Mouse (Mus musculus): ENCODE measurements around the gene Megf11. TPM values are rescaled to one million over a fixed set of nuclear protein-coding genes. Genes with fewer than 3 reads are reported as not detected.

The Megf11 gene
- polyA plus RNA-seq, 1 experiment: 0.67 TPM

DNA sequence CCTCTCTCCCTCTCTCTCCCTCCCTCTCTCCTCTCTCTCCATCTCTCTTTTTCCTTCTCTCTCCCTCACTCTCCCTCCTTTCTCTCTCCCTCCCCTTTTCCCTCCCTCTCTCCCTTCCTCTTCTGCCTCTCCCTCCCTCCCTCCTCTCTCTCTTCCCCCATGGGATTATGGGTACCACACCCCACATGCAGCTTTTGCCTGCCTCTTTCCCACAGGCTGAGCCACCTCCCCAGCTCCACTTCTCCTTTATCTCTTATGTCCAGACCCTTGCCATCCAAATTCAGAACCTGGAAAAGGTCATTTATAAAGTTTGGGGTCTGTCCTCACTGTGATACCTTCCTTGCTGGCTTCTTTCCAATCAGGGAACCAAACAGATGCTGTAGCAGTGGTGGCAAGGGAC, 180.5 kb downstream of the Megf11 start:
- H3K4me3 ChIP-seq (replicated peaks; ENCODE audit: extremely low read depth, low read depth, low read length): no peak overlapping the region
- TF ChIP-seq CTCF (IDR thresholded peaks at IDR 0.05; ENCODE audit: insufficient read depth, low read length) (no peak), POLR2A (IDR thresholded peaks at IDR 0.05; ENCODE audit: borderline replicate concordance, extremely low read depth, low read depth, low read length) (no peak)
- no peaks in the 10 kb centered on the region for H3K4me1 ChIP-seq (ENCODE audit: control insufficient read depth, insufficient read depth, low read length)
- no peak for DNase-seq

DNA sequence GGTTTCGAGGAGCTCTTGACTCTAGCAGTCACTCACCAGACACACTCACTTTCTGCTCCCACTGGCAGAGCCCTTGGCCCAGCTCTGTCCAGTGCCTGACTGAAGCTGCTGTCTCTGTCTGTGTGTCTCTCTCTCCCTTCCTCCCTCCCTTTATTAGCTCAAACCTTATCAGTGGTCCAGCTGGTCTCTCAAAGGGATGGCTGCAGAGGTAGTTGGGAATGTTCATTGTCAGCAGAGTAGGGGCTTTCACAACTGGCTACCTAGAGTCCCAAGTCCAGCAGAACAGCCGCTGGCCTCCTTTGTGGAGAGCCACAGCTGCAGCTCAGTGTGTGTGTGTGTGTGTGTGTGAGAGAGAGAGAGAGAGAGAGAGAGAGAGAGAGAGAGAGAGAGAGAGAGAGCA, 180.9 kb downstream of the Megf11 start:
- H3K4me3 ChIP-seq (replicated peaks; ENCODE audit: extremely low read depth, low read depth, low read length): no peak overlapping the region
- no peak for DNase-seq
- WGBS: 64% methylated on average over 2 of the region's 2 CpGs

DNA sequence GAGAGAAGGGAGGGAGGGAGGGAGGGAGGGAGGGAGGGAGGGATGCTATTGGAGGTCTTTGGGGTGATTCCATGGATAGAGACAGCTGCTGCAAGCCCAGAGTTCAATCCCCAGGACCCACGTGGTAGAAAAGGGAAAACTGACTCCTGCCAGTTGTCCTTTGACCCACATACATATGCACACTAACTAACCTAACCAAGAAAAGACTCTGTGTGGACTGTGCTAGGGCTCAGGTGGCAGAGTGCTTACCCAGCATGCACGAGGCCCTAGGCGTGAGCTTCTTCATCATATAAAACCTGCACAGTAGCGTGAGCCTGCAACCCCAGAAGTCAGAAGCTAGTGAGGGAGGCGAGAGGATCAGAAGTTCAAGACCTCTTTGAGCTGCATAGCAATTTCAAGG, 182.1 kb downstream of the Megf11 start:
- 75% methylated on average over 5 of the region's 5 CpGs for WGBS
- H3K4me3 ChIP-seq (replicated peaks; ENCODE audit: extremely low read depth, low read depth, low read length): no peak overlapping the region
- no peak for TF ChIP-seq CTCF (IDR thresholded peaks at IDR 0.05; ENCODE audit: insufficient read depth, low read length)
- no peak for DNase-seq
- 0 out of 2 replicates have a peak, but pooled peaks cover 2% of the 10 kb centered on the region for H3K4me1 ChIP-seq (ENCODE audit: control insufficient read depth, insufficient read depth, low read length)

More for the DNA sequence above, 180.9 kb downstream of the Megf11 start:
- no peaks in the 10 kb centered on the region for H3K4me1 ChIP-seq (ENCODE audit: control insufficient read depth, insufficient read depth, low read length)
- no peak for TF ChIP-seq CTCF (IDR thresholded peaks at IDR 0.05; ENCODE audit: insufficient read depth, low read length)
- no peak for TF ChIP-seq POLR2A (IDR thresholded peaks at IDR 0.05; ENCODE audit: borderline replicate concordance, extremely low read depth, low read depth, low read length)

DNA sequence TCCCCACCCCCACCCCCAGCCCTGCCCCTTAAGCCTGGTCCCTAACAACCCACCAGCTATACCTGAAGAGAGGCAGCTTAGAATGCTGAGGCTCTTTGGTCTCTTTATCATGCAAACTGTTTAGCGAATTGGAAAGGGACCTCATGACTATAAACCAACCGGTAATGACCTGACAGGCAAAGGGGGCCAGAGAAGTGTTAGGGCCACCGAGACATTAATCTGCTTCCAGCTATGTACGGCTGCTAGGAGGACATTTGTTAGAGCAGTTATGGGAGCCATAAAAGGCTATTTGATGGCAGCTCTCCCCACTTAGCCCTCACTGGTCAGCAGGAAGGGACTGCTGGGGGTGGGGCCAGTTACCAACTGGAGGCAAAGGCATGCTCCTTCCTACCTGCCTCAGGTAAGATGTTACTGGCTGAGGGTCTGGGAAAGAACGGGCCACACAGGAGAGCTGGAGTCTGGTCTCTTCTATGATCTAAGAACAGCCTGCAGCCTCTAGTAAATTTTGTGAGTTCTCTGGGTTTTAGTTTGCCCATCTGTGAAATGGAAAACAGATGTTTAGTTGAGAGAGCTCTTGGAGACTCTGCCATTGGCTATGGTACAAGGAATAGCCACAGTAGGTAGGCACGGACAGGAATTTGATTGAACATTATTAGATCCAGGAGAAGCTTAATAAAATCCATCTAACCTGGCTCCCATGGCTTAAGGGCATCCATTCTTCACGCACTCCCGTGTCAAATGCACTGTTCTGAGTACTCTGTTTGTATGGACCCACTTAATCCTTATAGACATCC, 183.2 kb downstream of the Megf11 start:
- 0 out of 2 replicates have a peak, but pooled peaks cover 2% of the 10 kb centered on the region for H3K4me1 ChIP-seq (ENCODE audit: control insufficient read depth, insufficient read depth, low read length)
- DNase-seq: no peak
- no peak overlapping the region for H3K4me3 ChIP-seq (replicated peaks; ENCODE audit: extremely low read depth, low read depth, low read length)
- 62% methylated on average over 8 of the region's 8 CpGs for WGBS
- TF ChIP-seq CTCF (IDR thresholded peaks at IDR 0.05; ENCODE audit: insufficient read depth, low read length) (no peak), POLR2A (IDR thresholded peaks at IDR 0.05; ENCODE audit: borderline replicate concordance, extremely low read depth, low read depth, low read length) (no peak)

DNA sequence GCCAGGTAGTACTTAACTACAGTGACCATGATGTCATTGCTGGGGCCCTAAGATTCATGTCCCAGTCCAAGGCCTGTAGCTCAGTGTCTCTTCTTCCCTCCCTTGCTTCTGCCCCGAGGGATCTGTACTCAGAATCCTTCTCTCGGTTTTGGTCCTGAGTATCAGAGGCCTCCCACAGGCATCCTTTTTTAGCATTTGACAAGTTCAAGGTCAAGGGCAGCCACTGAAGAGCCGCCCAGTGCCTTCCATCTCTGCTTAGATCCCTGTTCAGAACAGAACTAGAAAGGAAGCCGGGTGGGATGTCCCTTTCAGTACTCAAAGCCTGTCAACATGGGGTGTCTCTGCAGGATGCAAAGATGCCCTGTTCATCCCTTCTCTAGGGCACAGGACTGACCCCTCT, 185.0 kb downstream of the Megf11 start:
- no peak for TF ChIP-seq POLR2A (IDR thresholded peaks at IDR 0.05; ENCODE audit: borderline replicate concordance, extremely low read depth, low read depth, low read length)
- no peak for TF ChIP-seq CTCF (IDR thresholded peaks at IDR 0.05; ENCODE audit: insufficient read depth, low read length)
- no peak for DNase-seq
- Histone ChIP-seq H3K4me1 (ENCODE audit: control insufficient read depth, insufficient read depth, low read length) (0 out of 2 replicates have a peak, but pooled peaks cover 2% of the 10 kb centered on the region), H3K4me3 (replicated peaks; ENCODE audit: extremely low read depth, low read depth, low read length) (no peak overlapping the region)
- WGBS: 64% methylated on average over 4 of the region's 4 CpGs

DNA sequence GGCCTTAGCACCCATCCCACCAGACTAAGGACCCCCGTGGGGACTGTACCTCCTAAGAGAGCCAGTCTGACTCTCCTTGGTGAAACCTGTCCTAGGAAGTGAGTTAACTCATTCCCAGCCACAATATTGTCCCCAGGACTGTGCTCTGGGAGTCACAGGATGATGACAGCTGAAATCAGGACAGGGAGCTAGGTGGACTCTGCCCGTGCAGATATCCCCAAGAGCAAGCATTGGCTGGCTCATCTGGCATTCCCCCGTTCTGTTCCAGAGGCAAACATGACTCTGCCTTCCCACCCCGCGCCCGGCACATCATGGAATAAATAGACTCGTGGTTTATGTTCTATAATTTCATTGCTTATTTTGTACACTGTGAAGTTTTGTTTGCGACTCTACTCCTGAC, 185.7 kb downstream of the Megf11 start:
- WGBS: 88% methylated on average over 8 of the region's 8 CpGs
- Histone ChIP-seq H3K4me1 (ENCODE audit: control insufficient read depth, insufficient read depth, low read length) (0 out of 2 replicates have a peak, but pooled peaks cover 2% of the 10 kb centered on the region), H3K4me3 (replicated peaks; ENCODE audit: extremely low read depth, low read depth, low read length) (no peak overlapping the region)
- TF ChIP-seq CTCF (IDR thresholded peaks at IDR 0.05; ENCODE audit: insufficient read depth, low read length) (no peak), POLR2A (IDR thresholded peaks at IDR 0.05; ENCODE audit: borderline replicate concordance, extremely low read depth, low read depth, low read length) (no peak)
- DNase-seq: no peak

DNA sequence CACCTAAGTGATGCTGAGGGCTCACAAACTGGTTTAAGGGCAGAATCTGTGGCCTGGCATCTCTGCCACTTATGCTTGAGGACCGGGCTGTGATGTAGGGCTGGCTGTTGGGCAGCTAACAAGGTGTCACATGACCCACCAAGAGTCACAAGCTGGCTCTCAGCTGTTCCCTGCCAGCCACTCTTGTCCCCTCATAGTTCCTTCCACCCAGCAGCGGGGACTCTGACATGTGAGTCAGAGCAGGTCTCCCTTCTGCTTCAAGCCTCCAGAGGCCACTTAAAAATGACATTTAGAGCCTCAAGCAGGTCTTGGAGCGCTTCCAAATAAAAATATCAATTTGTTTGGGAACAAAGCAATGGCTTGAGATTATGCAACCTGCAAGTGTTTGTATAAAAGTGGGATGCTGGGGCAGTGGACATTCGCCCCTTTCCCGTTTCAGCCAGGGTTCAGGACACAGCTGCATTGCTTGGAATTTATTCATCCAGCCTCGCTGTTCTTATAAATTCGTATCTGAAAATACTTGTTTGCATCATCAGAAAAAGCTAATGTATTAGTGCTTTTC, 187.3 kb downstream of the Megf11 start:
- WGBS: 53% methylated on average over 7 of the region's 7 CpGs
- Histone ChIP-seq H3K4me1 (ENCODE audit: control insufficient read depth, insufficient read depth, low read length) (0 out of 2 replicates have a peak, but pooled peaks cover 2% of the 10 kb centered on the region), H3K4me3 (replicated peaks; ENCODE audit: extremely low read depth, low read depth, low read length) (no peak overlapping the region)
- peak; percentile 17 for DNase-seq
- TF ChIP-seq POLR2A (IDR thresholded peaks at IDR 0.05; ENCODE audit: borderline replicate concordance, extremely low read depth, low read depth, low read length): no peak
- no peak for TF ChIP-seq CTCF (IDR thresholded peaks at IDR 0.05; ENCODE audit: insufficient read depth, low read length)

DNA sequence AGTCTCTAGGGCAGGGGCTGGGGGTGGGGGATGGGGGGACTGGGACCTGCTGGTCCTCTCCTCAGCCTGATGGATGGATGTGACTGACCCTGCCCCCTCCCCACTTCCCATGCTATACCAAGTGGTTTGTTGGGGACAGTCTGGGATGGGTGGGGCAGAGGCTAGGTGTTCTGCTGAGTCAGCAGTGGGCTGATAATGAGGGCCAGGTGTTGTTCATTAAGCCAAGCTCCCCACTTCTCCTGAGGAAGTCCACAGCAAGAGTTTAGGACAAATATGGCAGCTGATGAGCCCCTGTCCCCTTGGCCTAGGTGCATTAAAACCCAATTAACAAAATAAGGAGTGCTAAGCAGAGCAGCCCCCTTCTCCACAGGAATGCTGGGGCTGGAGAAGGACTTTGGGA, 190.2 kb downstream of the Megf11 start:
- DNase-seq: no peak
- TF ChIP-seq POLR2A (IDR thresholded peaks at IDR 0.05; ENCODE audit: borderline replicate concordance, extremely low read depth, low read depth, low read length) (no peak), CTCF (IDR thresholded peaks at IDR 0.05; ENCODE audit: insufficient read depth, low read length) (no peak)
- Histone ChIP-seq H3K4me3 (replicated peaks; ENCODE audit: extremely low read depth, low read depth, low read length) (no peak overlapping the region), H3K4me1 (ENCODE audit: control insufficient read depth, insufficient read depth, low read length) (0 out of 2 replicates have a peak, but pooled peaks cover 2% of the 10 kb centered on the region)

DNA sequence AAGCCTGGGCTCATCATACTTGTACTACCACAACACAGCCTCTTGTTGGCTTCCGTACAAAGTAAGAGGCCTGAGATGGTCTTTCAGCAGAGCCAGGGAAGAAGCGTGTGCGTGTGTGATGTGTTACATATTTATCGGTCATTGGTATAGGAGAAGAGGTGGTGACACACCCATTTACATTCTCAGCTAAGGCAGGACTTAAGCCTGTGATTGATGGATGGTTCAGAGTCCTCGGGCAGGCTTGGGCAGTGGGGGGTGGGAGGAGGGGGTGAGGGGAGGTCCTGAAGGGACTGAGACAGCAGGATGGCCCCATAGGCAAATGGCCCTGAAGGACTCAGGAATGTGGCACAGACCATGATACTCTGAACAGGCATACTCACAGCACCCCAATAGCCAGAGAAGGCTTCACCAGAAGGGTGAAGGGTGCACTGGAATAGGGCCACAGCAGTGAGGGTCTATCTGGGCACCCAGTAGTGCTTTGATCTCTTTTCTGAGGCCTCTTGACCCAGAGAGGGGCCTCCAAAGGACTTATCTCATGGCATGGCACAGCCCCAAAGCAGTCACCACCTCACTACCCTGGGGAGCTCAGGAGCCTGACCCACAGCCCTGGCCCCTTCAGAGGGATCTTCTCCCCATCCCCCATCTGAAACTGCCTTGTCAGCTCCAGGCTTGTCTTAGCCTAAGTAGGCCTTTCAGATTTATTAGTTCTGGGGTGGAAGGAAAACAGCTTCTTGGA, 190.9 kb downstream of the Megf11 start:
- 82% methylated on average over 5 of the region's 5 CpGs for WGBS
- no peak for TF ChIP-seq CTCF (IDR thresholded peaks at IDR 0.05; ENCODE audit: insufficient read depth, low read length)
- no peak for TF ChIP-seq POLR2A (IDR thresholded peaks at IDR 0.05; ENCODE audit: borderline replicate concordance, extremely low read depth, low read depth, low read length)
- no peak for DNase-seq
- Histone ChIP-seq H3K4me3 (replicated peaks; ENCODE audit: extremely low read depth, low read depth, low read length) (no peak overlapping the region), H3K4me1 (ENCODE audit: control insufficient read depth, insufficient read depth, low read length) (0 out of 2 replicates have a peak, but pooled peaks cover 2% of the 10 kb centered on the region)
